In genomic region chr12:71999671-72000070, GRCm38 (mm10) we compare ENCODE assay signal across 19 mouse cellular contexts.
DNase-seq lines count a peak whose midpoint lies in the region; ATAC-seq lines count a peak whose summit lies in the region.
"Had no signal": no experiment of that assay in that cellular context is flagged by ENCODE, and none has a peak within 500 bp of the region (broad histone marks: within the 10 kb centered on the region; RNA-seq: fewer than 3 reads in every experiment).

No protein-coding gene starts in this region.

- WGBS in midbrain, embryonic 11.5 days: 85% methylated on average over 2 of the region's 2 CpGs
- WGBS in midbrain, embryonic 13.5 days: 83% methylated on average over 2 of the region's 2 CpGs

- no peak for ATAC-seq in midbrain, embryonic 11.5 days (ENCODE audit: low FRiP score)
- no peak for ATAC-seq in midbrain, embryonic 13.5 days
- ATAC-seq: activated CD4-positive, CD25-positive, alpha-beta regulatory T cell, adult 4 months; CD4-positive, CD25-positive, alpha-beta regulatory T cell, adult 4 months; Patski had no signal

- H3K27me3 ChIP-seq in midbrain, embryonic 11.5 days (ENCODE audit: control insufficient read depth, insufficient read depth, low read length): no peaks in the 10 kb centered on the region
- H3K27me3 ChIP-seq in midbrain, embryonic 13.5 days: no peaks in the 10 kb centered on the region
- H3K27me3 ChIP-seq: CH12.LX, Patski had no signal

- no peak overlapping the region for H3K4me2 ChIP-seq in midbrain, embryonic 11.5 days
- H3K4me2 ChIP-seq in midbrain, embryonic 13.5 days (replicated peaks): no peak overlapping the region

- H3K4me3 ChIP-seq in midbrain, embryonic 11.5 days (ENCODE audit: low read depth, low read length): no peak overlapping the region
- H3K4me3 ChIP-seq in midbrain, embryonic 13.5 days (replicated peaks): no peak overlapping the region

- no peaks in the 10 kb centered on the region for H3K4me1 ChIP-seq in midbrain, embryonic 11.5 days (ENCODE audit: control insufficient read depth, insufficient read depth, low read length)
- 0 out of 2 replicates have a peak, but pooled peaks cover 4% of the 10 kb centered on the region for H3K4me1 ChIP-seq in midbrain, embryonic 13.5 days (replicated peaks)

- peak; percentile 79 for DNase-seq in heart, adult 11 months
- no peak for DNase-seq in heart, postnatal 4 days
- peak; percentile 70 for DNase-seq in midbrain, embryonic 11.5 days (ENCODE audit: low spot score, missing footprints)
- DNase-seq: adrenal gland, adult 2 months; adrenal gland, adult 8-10 months; adrenal gland, postnatal 10 days; adrenal gland, postnatal 14 days; adrenal gland, postnatal 25 days; adrenal gland, postnatal 36 days; B cell, adult 2 months; cerebellum, adult 11 months; cerebellum, adult 11-12 months; cerebellum, adult 18-20 months had no signal

- H3K27ac ChIP-seq in midbrain, embryonic 11.5 days (ENCODE audit: low read depth, low read length): no peak overlapping the region
- H3K27ac ChIP-seq in midbrain, embryonic 13.5 days: no peak overlapping the region

- H3K9ac ChIP-seq in midbrain, embryonic 11.5 days (ENCODE audit: low read length): no peak overlapping the region
- no peak overlapping the region for H3K9ac ChIP-seq in midbrain, embryonic 13.5 days (replicated peaks)

- no peaks in the 10 kb centered on the region for H3K9me3 ChIP-seq in midbrain, embryonic 11.5 days (ENCODE audit: control insufficient read depth, low read length)
- H3K9me3 ChIP-seq in midbrain, embryonic 13.5 days: no peaks in the 10 kb centered on the region
- H3K9me3 ChIP-seq: G1E had no signal

- no peaks in the 10 kb centered on the region for H3K36me3 ChIP-seq in midbrain, embryonic 11.5 days (ENCODE audit: control insufficient read depth, insufficient read depth, low read length)
- H3K36me3 ChIP-seq in midbrain, embryonic 13.5 days: peaks cover 3% of the 10 kb centered on the region; the same call in 1 of the 2 replicates
